Mouse (Mus musculus) C2C12 (cell line): ENCODE results near the gene Cubn.

Source experiments
- CEBPB ChIP-seq: IDR thresholded peaks from one replicate; pipeline ENCODE4 v1.6.1; 2011; ENCODE audit warnings: low read depth, mild to moderate bottlenecking, control low read depth, moderate library complexity
- CTCF ChIP-seq: IDR thresholded peaks from one replicate; pipeline ENCODE4 v1.5.1; 2011; ENCODE audit not compliant: control insufficient read depth, insufficient read depth, insufficient read length
- FOSL1 ChIP-seq: IDR thresholded peaks from one replicate; pipeline ENCODE4 v1.8.0; 2011; ENCODE audit warnings: mild to moderate bottlenecking, low read length; ENCODE audit not compliant: poor library complexity, insufficient read depth, severe bottlenecking
- MAX ChIP-seq: IDR thresholded peaks from one replicate; pipeline ENCODE4 v1.6.1; 2011; ENCODE audit warnings: mild to moderate bottlenecking, control low read depth
- USF1 ChIP-seq: IDR thresholded peaks from one replicate; pipeline ENCODE4 v1.6.1; 2011; ENCODE audit warnings: low read depth, mild to moderate bottlenecking, control low read depth, moderate library complexity

DNA sequence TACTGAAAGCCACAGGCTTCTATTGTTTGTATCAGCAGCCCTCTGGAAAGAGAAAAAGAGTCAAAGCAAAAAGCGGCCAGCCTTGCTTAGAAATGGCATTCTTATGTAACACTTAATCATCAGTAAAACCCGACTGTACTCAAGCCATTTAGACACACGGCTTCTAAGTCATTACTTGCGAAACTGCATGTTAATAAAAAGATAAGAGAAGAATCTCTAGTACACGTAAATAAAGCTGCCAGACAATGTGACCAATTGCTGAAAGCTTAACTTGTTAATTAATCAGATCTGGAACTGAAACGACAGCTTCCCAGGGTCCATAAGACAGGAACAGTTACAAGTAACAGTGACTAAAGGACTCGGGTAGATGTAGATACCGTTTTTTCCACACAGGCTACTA, 30.5 kb upstream of the Cubn start:
- TF ChIP-seq USF1 (no peak), CTCF (no peak), MAX (no peak), CEBPB (peak; percentile 46), FOSL1 (no peak)
